Mouse (Mus musculus): ENCODE measurements around the gene Txndc8. TPM values are rescaled to one million over a fixed set of nuclear protein-coding genes. Genes with fewer than 3 reads are reported as not detected.

Gene Txndc8
- polyA plus RNA-seq (2017; shearing (Covaris generic)): not detected

DNA sequence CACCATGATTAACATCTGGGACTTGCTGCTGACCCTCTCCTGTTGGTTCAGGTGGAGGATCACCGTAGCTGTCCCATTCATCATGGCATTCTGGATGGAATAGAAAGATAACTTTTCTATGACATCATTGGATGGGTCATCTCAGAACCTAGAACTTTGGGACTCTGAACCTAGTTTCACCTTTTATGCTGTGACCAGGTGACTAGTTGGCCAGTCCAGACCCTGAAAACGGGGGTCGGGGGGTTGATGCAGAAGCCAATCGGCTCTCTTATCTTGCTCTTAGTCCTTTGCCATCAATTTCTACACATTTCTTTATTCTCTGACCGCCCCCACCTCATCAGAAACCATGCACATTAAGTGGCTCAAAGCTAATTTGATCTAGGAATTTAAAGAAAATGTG is at the start of gene Txndc8:
TSS of gene Txndc8 (minus strand) at position 101 of the 400 bp plus-strand sequence.

DNA sequence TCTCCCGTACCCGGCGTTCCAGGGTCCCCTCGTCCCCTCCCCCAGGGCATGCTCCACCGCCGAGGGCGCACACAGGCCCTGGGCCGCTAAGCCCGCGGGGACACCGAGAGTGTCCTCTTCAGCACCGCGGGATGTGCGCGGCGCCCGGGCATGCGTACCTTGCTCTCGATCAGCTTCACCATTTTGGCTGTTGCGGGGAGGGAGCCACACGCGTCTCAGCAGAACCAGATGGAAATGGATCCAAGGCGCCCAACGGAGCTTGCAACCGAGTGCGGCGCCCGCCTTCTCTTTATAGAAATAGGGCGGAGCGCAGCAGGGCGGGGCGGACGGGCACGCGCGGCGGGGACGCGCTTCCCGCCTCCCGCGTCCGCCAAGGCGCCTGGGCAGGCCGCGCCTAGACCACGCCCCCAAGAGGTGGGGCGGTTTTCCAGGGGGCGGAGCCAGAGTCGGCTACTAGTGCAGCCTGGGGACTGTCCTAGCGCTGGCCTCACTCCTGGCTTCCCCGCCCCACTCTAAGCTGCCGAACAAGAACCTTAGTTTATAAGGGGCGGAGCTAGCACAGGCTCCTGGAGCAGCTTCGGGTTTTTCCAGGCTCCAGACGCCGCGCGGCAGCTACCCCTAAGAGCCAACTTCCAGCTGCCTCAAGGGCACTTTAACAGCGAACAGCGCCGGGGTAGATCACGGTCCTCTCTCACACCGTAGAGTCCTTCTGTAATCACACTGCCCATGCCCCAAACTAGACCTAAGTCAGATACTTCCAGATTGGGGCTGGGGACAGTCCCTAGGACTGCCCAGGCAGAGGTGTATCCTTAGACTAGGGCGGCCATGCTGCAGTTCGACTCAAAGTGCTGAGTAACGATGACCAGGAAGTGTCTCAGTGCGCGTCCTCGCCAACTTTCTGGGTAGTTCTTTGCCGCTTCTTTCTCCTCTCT is 52.6 kb downstream of the Txndc8 start, which contains the start of gene Txn1:
TSS of gene Txn1 (minus strand) at position 383 of the 932 bp plus-strand sequence.

Other genes with a start within 250 kb of the Txndc8 start
- gene D630039A03Rik, start 92.8 kb downstream of the Txndc8 start, polyA plus RNA-seq (2017; shearing (Covaris generic)): 10 to 100 TPM in 1 of 2 experiments, 1 to 10 TPM in 1; 9.5 to 16.0 TPM
- gene Txn1, start 52.7 kb downstream of the Txndc8 start, polyA plus RNA-seq (2017; shearing (Covaris generic)): 100 to 1,000 TPM; 216 to 232 TPM
- under 1 TPM in 1 of 2 experiments, not detected in 1; 0.77 TPM for gene Svep1, start 197.7 kb upstream of the Txndc8 start, polyA plus RNA-seq (2017; shearing (Covaris generic))

Measured in activated CD4-positive, CD25-positive, alpha-beta regulatory T cell (primary cell).